Mouse (Mus musculus) T-helper 17 cell (primary cell): ENCODE data around the gene Urb1.

ENCODE experiments used
- in situ Hi-C, 2 experiments: fragments of 300-600 bp; cut with MboI, MseI; formaldehyde crosslinking; loops; 1 replicate in 1 of 2; 2 replicates in 1 of 2; pipeline ENCODE4 v1.15.1; 2025; ENCODE audit warnings: high pct_unique_total_duplicates in 2 of 2

The Urb1 gene

GRCm38 (mm10) chr16:90703646-90704045, 106.6 kb downstream of the Urb1 start:
- in situ Hi-C loops, result no loop called here

- in situ Hi-C loops, result no loop called here
These were observed 108.7 kb downstream of the Urb1 start for GRCm38 (mm10) chr16:90701541-90701940.
